Mouse (Mus musculus) left cerebral cortex, postnatal 10 days (tissue): ENCODE data around the gene Hnrnpu. TPM values are rescaled to one million over a fixed set of nuclear protein-coding genes. Genes with fewer than 3 reads are reported as not detected.
A peak's percentile ranks its signal among the peaks of the same experiment; 100 is the strongest.

ENCODE experiments used
- DNase-seq, 2 experiments: peaks; one replicate each; pipeline ENCODE4 v3.0.0; 2021 to 2022; ENCODE audit warnings: low spot score in 2 of 2, mixed read lengths in 1 of 2; ENCODE audit errors: extremely low spot score in 1 of 2
- intact Hi-C: fragments of 180-260 bp; cut with DNase I; formaldehyde crosslinking; loops from one replicate; pipeline ENCODE4 v1.15.1; 2025
- microRNA-seq: library from miRNA; unstranded; fragments of <30 nt; microRNA quantifications from one replicate; pipeline ENCODE4 v1.2.0, GENCODE M21; 2022
- total RNA-seq, 2 experiments: library from RNA; stranded (reverse); gene quantifications; 2 replicates each; pipeline ENCODE4 v1.2.3; 2021

Hnrnpu gene
- total RNA-seq, 2 experiments from 2014 or later, result 412 to 414 TPM

- intact Hi-C loops, result no loop called here
- peak; percentile 48 to 89 for DNase-seq
Observed at GRCm38 (mm10) chr1:178276054-178276911, 61.3 kb downstream of the Hnrnpu start.

- intact Hi-C loops, result no loop called here
Observed at GRCm38 (mm10) chr1:178275738-178276053, 61.9 kb downstream of the Hnrnpu start.

GRCm38 (mm10) chr1:178275174-178275730 lies 62.3 kb downstream of the Hnrnpu start:
- intact Hi-C loops, result no loop called here
- DNase-seq, result no peak

More at GRCm38 (mm10) chr1:178275738-178276053, 61.9 kb downstream of the Hnrnpu start:
- no peak for DNase-seq

Small RNA genes within 50 kb of the gene (microRNA-seq; reads per million reads assigned to microRNA genes)
- gene Gm27458, result not detected

Other genes starting within 250 kb of the Hnrnpu start
- gene Desi2, start 150.4 kb downstream of the Hnrnpu start, total RNA-seq, result 10 to 100 TPM; 23.6 to 25.8 TPM
- gene Cox20, start 18.7 kb downstream of the Hnrnpu start, total RNA-seq, result 10 to 100 TPM; 33.4 to 33.6 TPM
- gene Efcab2, start 68.3 kb upstream of the Hnrnpu start, total RNA-seq, result 10 to 100 TPM; 10.0 to 11.1 TPM
- 10 to 100 TPM; 16.3 to 18.8 TPM for gene Kif26b, start 191.3 kb upstream of the Hnrnpu start, total RNA-seq